Mouse (Mus musculus): ENCODE results near the gene Wipi1. TPM values are rescaled to one million over a fixed set of nuclear protein-coding genes. Genes with fewer than 3 reads are reported as not detected.

The Wipi1 gene
- total and polyA plus RNA-seq, 3 experiments = 2.6 to 8.2 TPM; not detected in 1

GRCm38 (mm10) chr11:109575832-109576231 lies 35.9 kb downstream of the Wipi1 start:
- Histone ChIP-seq H3K79me2 (ENCODE audit: control insufficient read depth, insufficient read depth, low read length, poor library complexity) (no peaks in the 10 kb centered on the region), H3K4me1 (ENCODE audit: control insufficient read depth in 1 of 2, insufficient read depth in 2 of 2, low read length in 2 of 2) (peaks cover 10 to 14% of the 10 kb centered on the region in 2 experiments), H3K4me3 (ENCODE audit: control insufficient read depth in 1 of 2, insufficient read depth in 1 of 2, low read depth in 2 of 2, low read length in 2 of 2) (no peak overlapping the region), H3K27me3 (ENCODE audit: control insufficient read depth in 1 of 2, insufficient read depth in 2 of 2, low read length in 2 of 2) (no peaks in the 10 kb centered on the region), H3K36me3 (ENCODE audit: control insufficient read depth in 1 of 2, insufficient read depth in 2 of 2, low read length in 2 of 2) (peaks cover 0 to 14% of the 10 kb centered on the region in 2 experiments; a peak in 2 of 4 replicates), H3K27ac (ENCODE audit: control insufficient read depth, low read depth, low read length) (peak overlapping the region; percentile 46), H3K9me3 (replicated peaks; ENCODE audit: insufficient read depth, low read length) (no peaks in the 10 kb centered on the region), H3K9ac (ENCODE audit: control insufficient read depth, low read depth, low read length, poor library complexity, severe bottlenecking) (no peak overlapping the region)
- peak; percentile 81 for DNase-seq (ENCODE audit: low read depth, low spot score)
- TF ChIP-seq MAFK (IDR thresholded peaks at IDR 0.05; ENCODE audit: borderline replicate concordance, low read depth, low read length) (0 out of 2 replicates have a peak, but pooled peaks have one; percentile 16), SMC3 (IDR thresholded peaks at IDR 0.05; ENCODE audit: low read depth, low read length) (0 out of 2 replicates have a peak, but pooled peaks have one; percentile 9), NRF1 (IDR thresholded peaks at IDR 0.05; ENCODE audit: insufficient read depth, low read depth, low read length, poor library complexity, severe bottlenecking) (no peak), EP300 (IDR thresholded peaks at IDR 0.05; ENCODE audit: low read depth in 1 of 2, low read length in 2 of 2) (peak; percentile 73 to 78), POLR2A (IDR thresholded peaks at IDR 0.05; ENCODE audit: control insufficient read depth in 1 of 2, insufficient read depth in 1 of 2, low read depth in 1 of 2, low read length in 2 of 2, poor library complexity in 1 of 2) (no peak), CHD1 (IDR thresholded peaks at IDR 0.05; ENCODE audit: low read depth, low read length) (no peak), SIN3A (IDR thresholded peaks at IDR 0.05; ENCODE audit: low read length) (peak; percentile 63), ZNF384 (IDR thresholded peaks at IDR 0.05; ENCODE audit: low read depth, low read length) (peak; percentile 85), NELFE (IDR thresholded peaks at IDR 0.05; ENCODE audit: low read depth, low read length) (no peak), MXI1 (IDR thresholded peaks at IDR 0.05; ENCODE audit: low read depth, low read length) (peak; percentile 45; the same call in 1 of the 2 replicates), BHLHE40 (IDR thresholded peaks at IDR 0.05; ENCODE audit: borderline replicate concordance, low read depth, low read length) (no peak), MYB (IDR thresholded peaks at IDR 0.05; ENCODE audit: low read depth, low read length) (peak; percentile 62; the same call in 1 of the 2 replicates), POLR2AphosphoS5 (IDR thresholded peaks at IDR 0.05; ENCODE audit: borderline replicate concordance, low read depth, low read length) (no peak), RAD21 (IDR thresholded peaks at IDR 0.05; ENCODE audit: low read depth, low read length) (no peak), HCFC1 (IDR thresholded peaks at IDR 0.05; ENCODE audit: low read depth, low read length) (no peak), MAZ (IDR thresholded peaks at IDR 0.05; ENCODE audit: low read depth, low read length) (no peak), RCOR1 (IDR thresholded peaks at IDR 0.05; ENCODE audit: low read depth, low read length) (peak; percentile 63), USF1 (IDR thresholded peaks at IDR 0.05; ENCODE audit: low read depth, low read length) (no peak), ETS1 (IDR thresholded peaks at IDR 0.05; ENCODE audit: low read depth, low read length) (peak; percentile 81), POLR2AphosphoS2 (IDR thresholded peaks at IDR 0.05; ENCODE audit: low read length) (no peak), GATA1 (IDR thresholded peaks at IDR 0.05; ENCODE audit: low read depth, low read length) (0 out of 2 replicates have a peak, but pooled peaks have one; percentile 20), MAX (IDR thresholded peaks at IDR 0.05; ENCODE audit: low read length) (peak; percentile 41; the same call in 1 of the 2 replicates), TAL1 (IDR thresholded peaks at IDR 0.05; ENCODE audit: low read length) (peak; percentile 35; the same call in 1 of the 2 replicates), TCF12 (IDR thresholded peaks at IDR 0.05; ENCODE audit: low read depth, low read length) (peak; percentile 68; the same call in 1 of the 2 replicates), ZC3H11A (IDR thresholded peaks at IDR 0.05; ENCODE audit: low read depth, low read length) (no peak), ZMIZ1 (IDR thresholded peaks at IDR 0.05; ENCODE audit: low read depth, low read length) (no peak), CHD2 (IDR thresholded peaks at IDR 0.05; ENCODE audit: low read length) (no peak), USF2 (IDR thresholded peaks at IDR 0.05; ENCODE audit: borderline replicate concordance in 1 of 2, insufficient read depth in 1 of 2, low read depth in 1 of 2, low read length in 2 of 2) (no peak), ELF1 (IDR thresholded peaks at IDR 0.05; ENCODE audit: low read depth, low read length) (no peak), UBTF (IDR thresholded peaks at IDR 0.05; ENCODE audit: borderline replicate concordance, insufficient read depth, low read depth, low read length) (no peak), KAT2A (conservative IDR thresholded peaks at IDR 0.05; ENCODE audit: low read depth, low read length) (no peak), GABPA (IDR thresholded peaks at IDR 0.05; ENCODE audit: low read depth, low read length) (no peak), MYC (IDR thresholded peaks at IDR 0.05; ENCODE audit: low read depth, low read length) (no peak), JUND (IDR thresholded peaks at IDR 0.05; ENCODE audit: low read depth, low read length) (no peak)
